Mouse (Mus musculus) cortical plate, adult 2 months (tissue): Measurements from ENCODE around the gene Inpp5a. TPM values are rescaled to one million over a fixed set of nuclear protein-coding genes. Genes with fewer than 3 reads are reported as not detected.

ENCODE experiments used
- H3K27ac ChIP-seq: fragments of 200-500 bp; 2 replicates; pipeline ENCODE4 v1.5.1; 2012; ENCODE audit warnings: low read length, control low read depth, inconsistent platforms; ENCODE audit not compliant: insufficient read depth
- H3K4me1 ChIP-seq: fragments of 200-500 bp; 2 replicates; pipeline ENCODE4 v1.6.1; 2011; ENCODE audit warnings: low read length; ENCODE audit not compliant: control insufficient read depth, insufficient read depth
- H3K4me3 ChIP-seq: fragments of 200-500 bp; 2 replicates; pipeline ENCODE4 v1.5.1; 2011; ENCODE audit warnings: mild to moderate bottlenecking, low read length, control low read depth; ENCODE audit not compliant: insufficient read depth
- CTCF ChIP-seq: fragments of 200-500 bp; IDR thresholded peaks from 2 replicates; pipeline ENCODE4 v1.5.1; 2011; ENCODE audit warnings: mild to moderate bottlenecking, control low read depth, low read length; ENCODE audit not compliant: insufficient read depth; ENCODE audit errors: extremely low read depth
- POLR2A ChIP-seq: fragments of 200-500 bp; IDR thresholded peaks from 2 replicates; pipeline ENCODE4 v1.6.1; 2011; ENCODE audit warnings: mild to moderate bottlenecking, low read length, control low read depth; ENCODE audit not compliant: insufficient read depth; ENCODE audit errors: extremely low read depth
- polyA plus RNA-seq: library from polyadenylated mRNA; depleted of rRNA; stranded (reverse); fragments of >200 nt; gene quantifications from 2 replicates; pipeline ENCODE4 v1.2.3, GENCODE M21; 2012

Inpp5a gene
- polyA plus RNA-seq, 1 experiment: 27.8 TPM

DNA sequence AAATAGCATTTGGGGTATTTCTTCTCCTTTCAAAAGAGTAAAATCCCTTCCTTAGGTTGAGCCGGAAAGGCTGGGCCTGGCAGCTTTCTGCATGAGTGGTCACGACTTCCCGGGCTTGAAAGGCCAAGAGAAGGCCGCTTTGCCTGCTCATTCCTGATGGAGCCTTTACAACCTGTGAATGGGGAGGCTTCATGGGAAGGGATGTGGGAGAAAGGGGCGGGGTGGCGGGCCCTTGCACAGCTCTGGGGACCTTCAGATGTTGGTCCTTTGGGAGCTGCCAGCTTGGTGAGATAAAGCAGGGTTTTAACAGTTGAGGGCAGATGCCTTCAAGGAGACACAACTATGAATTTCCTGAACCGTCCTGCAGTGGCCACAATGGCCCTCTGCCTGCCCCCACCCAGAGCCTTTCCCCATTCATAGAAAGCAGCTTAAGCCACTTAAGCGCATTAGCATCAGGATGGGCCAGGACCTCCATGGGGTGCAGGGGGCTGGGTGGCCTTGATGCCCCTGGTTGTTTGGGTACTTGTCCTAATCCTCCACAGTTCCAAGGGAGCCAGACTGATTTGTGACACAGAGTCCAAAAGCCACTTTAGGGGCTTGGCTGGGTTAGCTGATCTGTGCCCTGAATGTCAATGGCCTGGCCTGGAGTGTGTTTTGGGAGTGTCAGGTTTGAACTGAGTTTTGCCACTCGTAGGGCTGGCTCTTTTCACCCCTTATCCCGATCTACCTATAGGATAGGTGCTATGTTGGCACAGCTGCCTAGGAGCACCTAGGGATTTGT lies 168.0 kb downstream of the Inpp5a start:
- no peak for TF ChIP-seq CTCF
- TF ChIP-seq POLR2A: no peak
- Histone ChIP-seq H3K4me3 (no peak overlapping the region), H3K27ac (no peak overlapping the region), H3K4me1 (peaks cover 3% of the 10 kb centered on the region)

DNA sequence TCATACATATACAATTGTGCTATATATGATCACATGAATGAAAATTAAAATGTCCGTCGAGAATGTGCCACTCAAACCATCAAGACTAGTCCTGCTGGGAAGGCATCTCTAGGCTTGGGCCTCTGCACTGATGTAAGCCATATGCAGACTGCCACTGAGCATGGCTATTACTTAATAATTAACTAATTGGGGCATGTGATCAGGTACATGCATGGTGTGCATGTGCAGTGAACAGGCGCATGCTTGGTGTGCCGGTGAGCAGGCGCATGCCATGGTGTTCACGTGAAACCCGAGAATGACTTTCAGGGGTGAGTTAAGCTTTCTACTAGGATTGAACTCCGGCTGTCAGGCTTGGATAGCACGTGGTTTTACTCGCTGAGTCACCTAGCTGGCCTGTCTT lies 170.8 kb downstream of the Inpp5a start:
- H3K27ac ChIP-seq: no peak overlapping the region
- no peak for TF ChIP-seq POLR2A
- TF ChIP-seq CTCF: no peak
- peaks cover 3% of the 10 kb centered on the region for H3K4me1 ChIP-seq
- H3K4me3 ChIP-seq: no peak overlapping the region

DNA sequence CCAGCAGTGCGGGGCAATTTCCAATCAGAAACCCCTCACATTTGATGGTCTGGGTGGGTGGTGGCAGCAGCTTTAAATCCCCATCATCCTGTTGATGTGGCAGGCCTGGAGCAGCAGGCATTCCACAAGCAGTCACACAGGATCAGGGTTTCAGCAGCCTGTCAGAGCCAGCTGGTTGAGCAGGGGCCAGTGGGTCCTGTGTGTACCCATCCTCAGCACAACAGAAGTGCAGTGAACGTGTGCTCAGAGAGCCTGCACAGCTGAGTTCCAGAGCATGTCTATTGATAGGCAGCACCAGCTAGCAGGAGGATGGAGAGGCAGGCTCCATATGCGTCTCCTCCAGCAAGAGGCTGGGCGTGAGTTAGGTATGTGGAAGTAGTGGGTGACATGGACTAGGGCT lies 174.5 kb downstream of the Inpp5a start:
- no peaks in the 10 kb centered on the region for H3K4me1 ChIP-seq
- no peak overlapping the region for H3K4me3 ChIP-seq
- TF ChIP-seq POLR2A: no peak
- H3K27ac ChIP-seq: no peak overlapping the region

DNA sequence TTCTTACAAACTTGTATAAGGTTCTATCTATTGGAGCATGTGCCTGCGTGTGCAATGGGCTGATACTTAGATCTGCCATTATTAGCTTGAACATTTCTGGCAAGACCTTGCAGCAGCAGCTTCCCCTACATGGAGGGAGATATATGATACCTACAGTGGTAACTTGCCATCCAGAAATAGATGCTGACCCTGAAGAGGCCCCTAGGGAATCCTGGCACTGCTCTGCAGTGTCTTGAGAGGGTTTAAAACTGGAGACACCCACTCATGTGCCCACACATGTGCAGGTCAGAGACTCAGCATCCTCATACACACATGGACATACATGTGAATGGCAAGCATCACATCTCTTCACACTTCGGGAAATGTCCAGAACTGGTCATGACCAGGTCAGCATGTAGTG lies 175.3 kb downstream of the Inpp5a start:
- TF ChIP-seq CTCF: no peak
- TF ChIP-seq POLR2A: no peak
- H3K27ac ChIP-seq: no peak overlapping the region
- no peaks in the 10 kb centered on the region for H3K4me1 ChIP-seq
- no peak overlapping the region for H3K4me3 ChIP-seq

DNA sequence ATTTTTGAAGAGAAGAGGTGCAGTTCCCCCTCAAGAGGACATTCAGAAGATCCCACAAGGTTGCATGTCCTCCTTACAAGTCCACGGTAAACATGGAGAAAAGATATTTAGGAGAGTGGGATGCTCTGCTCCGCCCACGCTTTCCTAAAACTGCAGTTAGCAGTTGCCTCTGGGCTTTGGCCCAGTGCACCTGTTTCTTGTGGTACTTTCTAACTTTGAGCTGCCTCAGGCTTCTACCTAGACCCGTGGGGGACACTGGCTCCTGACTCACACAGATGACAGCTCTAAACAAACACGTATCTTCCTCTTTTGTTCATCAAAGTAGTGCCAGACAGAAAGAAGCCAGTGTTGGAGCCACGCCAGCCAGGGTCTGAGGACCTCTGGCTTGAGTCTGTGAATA lies 177.1 kb downstream of the Inpp5a start:
- H3K4me1 ChIP-seq: no peaks in the 10 kb centered on the region
- no peak for TF ChIP-seq POLR2A
- no peak for TF ChIP-seq CTCF
- H3K27ac ChIP-seq: no peak overlapping the region
- no peak overlapping the region for H3K4me3 ChIP-seq

DNA sequence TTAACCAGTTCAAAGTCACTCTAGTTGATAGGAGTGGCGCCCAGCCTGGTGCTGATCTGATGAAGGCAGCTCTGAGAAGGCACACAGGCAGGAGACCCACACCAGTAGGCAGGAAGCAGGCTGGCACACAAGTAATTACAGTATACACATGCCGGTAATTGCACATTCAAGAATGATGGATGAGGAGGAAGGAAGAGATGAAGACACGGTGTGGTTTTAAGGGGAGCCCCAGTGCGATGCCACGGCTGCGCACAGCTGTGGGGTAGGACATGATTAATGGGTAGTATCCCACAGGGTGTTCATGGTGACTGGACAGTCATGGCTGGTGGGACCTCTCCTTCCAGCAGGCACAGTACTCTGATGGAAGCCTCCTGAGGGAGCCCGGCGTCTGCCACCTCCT lies 177.6 kb downstream of the Inpp5a start:
- Histone ChIP-seq H3K27ac (no peak overlapping the region), H3K4me3 (no peak overlapping the region), H3K4me1 (no peaks in the 10 kb centered on the region)
- TF ChIP-seq POLR2A (no peak), CTCF (no peak)

DNA sequence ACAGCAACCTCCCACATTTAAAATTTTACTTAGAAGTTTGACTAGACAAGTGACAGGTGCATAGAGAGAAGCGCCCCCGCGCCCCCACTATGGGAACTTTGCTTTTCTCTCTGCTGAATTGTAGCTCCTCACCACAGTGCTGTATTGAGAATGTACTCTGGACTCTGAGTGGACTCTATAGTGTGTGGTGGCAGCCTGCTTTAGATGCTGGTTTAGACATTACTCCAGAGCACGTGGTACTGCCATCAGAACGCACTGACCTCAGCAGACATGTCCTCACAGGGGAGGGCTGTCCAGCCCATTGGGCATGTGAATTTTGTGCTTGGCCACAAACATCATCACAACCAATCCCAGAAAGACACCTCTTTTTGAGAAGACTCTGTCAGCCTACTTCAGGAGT lies 181.9 kb downstream of the Inpp5a start:
- Histone ChIP-seq H3K4me1 (no peaks in the 10 kb centered on the region), H3K27ac (no peak overlapping the region), H3K4me3 (no peak overlapping the region)
- TF ChIP-seq CTCF (no peak), POLR2A (no peak)

DNA sequence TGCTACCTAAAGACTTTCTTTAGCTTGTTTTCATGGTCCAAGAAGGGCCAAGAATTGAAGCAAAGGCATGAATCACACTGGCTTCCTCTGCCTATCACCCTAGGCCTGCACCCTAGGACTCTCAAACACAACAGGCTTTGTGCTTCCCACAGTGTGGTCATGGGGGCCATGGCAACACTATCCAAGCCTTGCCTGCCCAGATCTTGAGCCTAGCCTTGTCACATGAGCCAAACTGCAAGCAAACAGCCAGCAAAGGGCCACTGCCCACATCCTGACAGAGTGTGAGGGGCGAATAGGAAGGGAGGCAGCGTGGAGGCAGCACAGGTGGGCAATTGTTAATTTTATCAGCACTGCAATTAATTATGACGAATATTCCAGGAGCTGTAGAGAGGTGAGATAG lies 183.8 kb downstream of the Inpp5a start:
- Histone ChIP-seq H3K27ac (no peak overlapping the region), H3K4me3 (no peak overlapping the region), H3K4me1 (no peaks in the 10 kb centered on the region)
- TF ChIP-seq CTCF (no peak), POLR2A (no peak)

DNA sequence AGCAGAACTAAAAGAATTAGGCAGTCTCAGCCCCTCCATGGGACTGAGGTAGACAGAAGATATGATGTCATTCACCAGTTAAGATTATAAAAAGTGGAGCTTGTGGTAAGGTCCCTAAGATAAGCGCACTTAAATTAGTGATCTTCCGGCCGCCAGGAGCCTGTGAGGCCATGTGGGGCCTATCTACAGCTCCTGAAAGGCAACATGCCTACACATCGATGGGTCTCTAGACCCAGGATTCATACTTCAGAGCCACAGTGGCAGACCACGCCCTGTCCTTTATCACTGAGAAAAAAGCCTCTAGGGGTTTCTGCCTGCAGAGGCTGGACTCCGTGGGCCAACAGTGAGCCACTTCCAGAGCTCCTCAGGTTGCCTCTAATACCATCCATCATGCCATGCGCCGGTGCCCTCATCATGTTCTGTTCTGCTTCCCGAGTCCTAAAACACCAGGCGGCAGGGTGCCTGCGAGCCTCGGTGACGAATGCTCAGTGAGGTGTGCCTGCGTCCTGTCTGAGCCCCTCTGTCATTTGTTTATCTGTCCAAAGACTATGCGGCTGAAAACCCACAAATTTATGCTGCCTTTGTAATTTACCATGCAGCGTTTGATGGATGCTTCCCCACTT lies 187.3 kb downstream of the Inpp5a start:
- no peak for TF ChIP-seq CTCF
- TF ChIP-seq POLR2A: no peak
- Histone ChIP-seq H3K4me1 (no peaks in the 10 kb centered on the region), H3K4me3 (no peak overlapping the region), H3K27ac (no peak overlapping the region)

DNA sequence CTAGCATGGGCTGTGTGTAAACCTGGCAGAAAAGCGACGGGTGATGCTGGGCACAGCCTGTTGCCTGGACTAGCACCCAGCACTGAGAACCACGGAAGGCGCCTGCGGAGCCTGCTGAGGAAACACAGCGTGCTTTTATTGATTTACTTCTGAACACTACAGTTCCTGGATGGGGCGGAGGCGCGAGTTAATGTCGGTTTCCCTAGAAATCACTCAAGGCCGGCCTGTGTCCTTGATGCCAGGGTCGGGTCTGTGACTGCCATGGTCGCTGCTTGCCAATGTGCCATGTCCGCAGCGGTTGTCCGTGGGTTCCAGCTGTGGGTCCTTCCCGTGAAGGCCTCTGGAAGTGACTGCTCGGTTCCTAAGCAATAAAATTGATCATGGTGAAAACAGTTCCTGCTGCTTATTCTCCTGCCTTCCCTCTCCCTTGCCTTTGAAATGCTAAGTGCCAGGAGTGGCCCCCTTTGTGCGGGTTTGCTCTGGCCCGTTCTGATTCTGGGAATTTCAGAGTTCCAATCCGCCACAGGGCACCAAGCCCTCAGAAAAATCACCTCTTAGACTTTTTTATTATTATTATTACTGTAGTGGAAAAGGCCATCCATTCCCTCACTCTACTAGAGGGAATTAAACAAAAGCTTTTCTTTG lies 190.5 kb downstream of the Inpp5a start:
- H3K4me3 ChIP-seq: no peak overlapping the region
- no peak overlapping the region for H3K27ac ChIP-seq
- TF ChIP-seq POLR2A: no peak
- TF ChIP-seq CTCF: no peak
- H3K4me1 ChIP-seq: no peaks in the 10 kb centered on the region
